Mouse (Mus musculus) induced T-regulatory cell, adult 2 months (primary cell): ENCODE data around the gene Nmnat3.
A peak's percentile ranks its signal among the peaks of the same experiment; 100 is the strongest.

Source experiments
- DNase-seq: peaks from one replicate; pipeline ENCODE4 v3.0.0-alpha.2; 2012; ENCODE audit warnings: low read depth

Gene Nmnat3

DNA sequence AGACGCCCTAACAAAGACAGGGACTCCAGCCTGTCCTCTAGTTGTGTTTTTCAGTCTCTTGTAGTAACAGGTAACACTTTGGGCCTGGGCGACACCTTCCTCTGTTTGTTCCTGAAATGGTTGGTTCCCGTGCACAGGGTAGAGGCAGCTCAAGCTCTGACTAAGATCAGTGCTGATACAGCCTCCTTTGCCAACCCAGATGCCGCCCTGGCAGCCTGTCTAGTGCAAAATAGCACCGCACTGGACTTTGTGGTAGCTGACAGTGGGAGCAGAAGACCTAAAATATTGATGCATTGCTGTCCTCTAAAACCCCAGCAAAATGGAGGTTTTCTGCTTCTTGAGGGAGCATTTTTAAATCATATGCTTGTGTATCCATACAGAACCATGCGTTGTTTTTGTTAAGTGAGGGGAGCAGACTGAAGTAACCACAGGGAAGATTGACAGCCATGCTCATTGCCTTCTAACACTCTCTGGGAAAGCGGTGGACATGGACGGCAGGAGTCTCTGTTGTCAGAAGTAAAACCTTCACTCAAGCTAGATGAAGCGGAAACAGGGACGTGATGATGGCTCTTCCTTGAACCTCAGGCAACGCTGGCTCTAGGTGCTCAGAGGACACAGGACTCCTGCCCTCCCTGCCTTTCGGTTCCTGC, 24.2 kb downstream of the Nmnat3 start:
- DNase-seq: no peak

DNA sequence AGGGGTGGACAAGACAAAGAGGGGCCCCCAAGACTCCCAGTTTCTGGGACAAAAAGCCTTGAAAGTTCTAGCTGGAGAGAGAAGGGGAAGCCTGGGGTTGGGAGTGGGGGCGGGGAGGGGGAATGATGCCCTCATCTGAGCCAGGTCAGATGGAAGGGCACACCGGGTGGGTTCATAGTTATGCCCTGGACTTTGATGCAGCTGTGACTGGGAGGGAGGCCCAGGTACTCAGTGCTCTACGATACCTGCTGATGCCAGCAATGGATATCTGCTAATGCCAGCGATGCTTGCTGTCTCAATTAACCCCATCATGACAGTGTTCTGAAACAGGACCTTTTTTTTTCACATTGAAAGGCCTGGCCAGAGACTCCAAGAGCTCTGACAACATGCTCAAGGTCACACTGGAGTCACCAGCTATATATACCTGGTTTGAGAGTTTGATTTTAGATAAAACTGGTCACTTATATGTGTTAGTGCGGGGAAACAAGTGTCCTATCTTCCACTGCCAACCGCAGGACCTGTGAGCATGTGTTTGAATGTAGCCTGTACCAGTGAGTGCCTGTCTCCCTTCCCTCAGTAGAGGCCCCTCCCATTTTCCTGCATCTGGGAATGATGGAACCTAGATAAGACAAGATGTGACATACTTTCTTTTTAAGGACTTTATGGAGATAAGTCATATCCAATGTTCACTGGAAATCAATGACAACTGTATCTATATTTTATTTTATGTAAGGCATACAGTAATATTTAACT, 25.6 kb downstream of the Nmnat3 start:
- no peak for DNase-seq

DNA sequence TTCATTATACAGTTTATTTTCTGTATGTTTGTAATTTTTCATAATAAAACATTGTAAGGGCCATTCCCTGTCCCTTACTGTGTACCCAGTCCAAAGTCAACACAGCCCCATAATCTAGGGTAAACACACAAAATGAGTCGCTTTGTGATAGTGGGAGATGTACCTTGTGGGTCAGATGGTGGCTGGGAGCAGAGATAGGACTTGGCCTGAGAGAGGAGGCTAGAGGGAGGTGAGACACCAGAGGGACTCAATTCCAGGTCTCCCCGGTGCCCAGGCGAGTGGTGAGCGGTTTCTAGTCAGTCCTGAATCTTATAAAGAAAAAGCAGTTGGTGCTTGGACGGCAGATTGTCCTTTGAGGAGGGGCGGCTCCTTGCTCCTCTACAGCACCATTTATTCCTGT, 26.4 kb downstream of the Nmnat3 start:
- DNase-seq: no peak

DNA sequence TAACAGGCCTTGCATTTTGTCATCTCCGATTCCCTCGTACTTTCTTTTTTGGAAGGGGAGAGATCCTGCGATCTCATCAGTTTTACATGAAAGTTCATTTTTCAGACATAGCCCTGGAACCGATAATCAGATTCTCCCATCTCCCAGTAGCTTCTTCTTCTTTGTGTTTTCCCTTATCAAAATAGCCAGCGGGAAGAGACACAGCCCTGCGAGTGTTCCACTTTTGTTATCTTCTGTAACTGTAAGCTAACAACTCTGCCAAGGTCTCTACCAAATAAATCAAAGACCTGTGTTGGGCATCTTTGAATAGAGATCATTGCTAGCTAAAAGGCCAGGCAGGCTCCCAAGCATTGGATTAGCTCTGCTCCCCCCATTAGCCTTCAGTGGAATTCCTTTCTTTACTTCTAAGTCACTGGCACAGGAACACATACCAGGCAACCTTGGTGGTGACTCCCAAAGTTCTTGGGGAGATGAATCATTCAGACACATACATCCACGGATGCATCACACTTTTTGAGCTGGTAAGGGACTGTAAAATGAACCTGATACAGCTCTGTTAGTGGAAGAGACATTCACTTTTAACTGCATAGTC, 26.9 kb downstream of the Nmnat3 start:
- DNase-seq: no peak

DNA sequence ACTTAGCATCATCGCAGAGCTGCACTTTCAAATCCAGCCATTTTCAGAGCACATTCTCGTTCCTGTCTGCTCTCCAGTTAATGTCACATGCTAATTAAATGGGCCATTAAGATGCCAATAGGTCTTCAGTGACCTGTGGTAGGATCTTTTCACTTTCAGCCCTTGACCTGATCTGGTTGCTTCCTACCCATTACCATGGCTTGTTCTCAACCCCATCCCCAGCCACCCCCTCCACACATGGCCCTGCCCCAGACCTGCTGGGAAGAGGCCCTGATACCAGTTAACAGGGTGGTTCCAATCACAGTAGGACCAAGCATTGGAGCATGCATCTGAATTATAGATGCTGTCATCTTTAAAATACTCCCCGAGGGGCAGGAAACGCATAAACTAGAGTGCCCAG, 30.7 kb downstream of the Nmnat3 start:
- no peak for DNase-seq

DNA sequence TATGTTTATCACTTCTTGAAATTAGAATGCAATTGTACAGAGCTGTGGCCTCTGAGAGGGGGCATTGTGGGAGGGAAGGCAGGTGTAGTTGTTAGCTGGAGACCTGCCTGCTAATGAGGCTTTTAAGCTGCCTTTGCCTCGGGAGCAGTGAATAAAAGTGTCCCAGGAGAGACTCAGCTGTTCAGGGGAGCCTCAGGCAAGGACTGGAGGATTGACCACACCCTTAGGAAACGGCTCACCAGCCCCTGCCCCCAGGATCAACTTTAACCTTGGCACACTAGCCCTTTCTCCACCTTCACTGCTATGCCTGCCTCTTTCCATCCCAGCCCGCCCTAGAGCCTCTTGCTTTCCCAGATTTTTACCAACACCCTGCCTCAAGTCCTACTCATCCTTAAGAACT, 31.6 kb downstream of the Nmnat3 start:
- DNase-seq: no peak

DNA sequence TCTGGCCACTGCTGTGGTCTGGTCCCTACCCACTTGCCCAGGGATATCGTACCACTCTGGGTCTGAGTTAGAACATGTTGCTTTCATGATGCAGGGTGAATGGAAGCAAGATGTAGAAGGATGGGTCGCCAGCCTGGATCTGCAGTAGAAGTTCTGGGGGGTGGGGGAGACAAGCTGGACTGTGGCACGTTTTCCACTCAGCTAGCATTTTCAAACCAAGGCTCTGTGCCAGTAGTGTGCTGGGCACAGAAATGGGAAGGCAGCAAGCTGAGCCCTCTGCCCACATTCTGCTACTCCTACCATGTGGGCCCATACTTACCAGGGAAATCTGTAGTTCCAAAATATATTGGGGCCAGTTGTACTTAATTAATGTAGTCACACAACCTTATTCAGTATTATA, 33.5 kb downstream of the Nmnat3 start:
- DNase-seq: no peak

DNA sequence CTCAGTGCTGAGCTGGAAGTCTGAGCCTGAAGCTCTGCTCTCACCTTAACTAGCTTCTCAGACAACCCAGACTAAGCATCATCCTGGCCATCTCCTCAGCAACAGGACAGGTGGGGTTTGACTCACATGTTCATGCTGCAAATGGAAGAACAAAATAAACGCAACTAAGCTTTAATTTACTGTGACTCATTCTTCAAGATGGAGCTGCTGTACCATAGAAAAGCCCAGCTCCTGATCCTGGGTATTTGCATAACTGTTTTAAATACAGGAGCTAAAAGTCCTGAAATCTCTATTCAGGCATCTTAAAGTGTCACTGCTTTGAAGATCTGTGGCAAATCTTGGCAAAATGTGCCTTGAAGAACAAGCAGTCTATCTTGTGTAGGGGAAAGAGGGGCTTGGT, 38.9 kb downstream of the Nmnat3 start:
- DNase-seq: no peak

DNA sequence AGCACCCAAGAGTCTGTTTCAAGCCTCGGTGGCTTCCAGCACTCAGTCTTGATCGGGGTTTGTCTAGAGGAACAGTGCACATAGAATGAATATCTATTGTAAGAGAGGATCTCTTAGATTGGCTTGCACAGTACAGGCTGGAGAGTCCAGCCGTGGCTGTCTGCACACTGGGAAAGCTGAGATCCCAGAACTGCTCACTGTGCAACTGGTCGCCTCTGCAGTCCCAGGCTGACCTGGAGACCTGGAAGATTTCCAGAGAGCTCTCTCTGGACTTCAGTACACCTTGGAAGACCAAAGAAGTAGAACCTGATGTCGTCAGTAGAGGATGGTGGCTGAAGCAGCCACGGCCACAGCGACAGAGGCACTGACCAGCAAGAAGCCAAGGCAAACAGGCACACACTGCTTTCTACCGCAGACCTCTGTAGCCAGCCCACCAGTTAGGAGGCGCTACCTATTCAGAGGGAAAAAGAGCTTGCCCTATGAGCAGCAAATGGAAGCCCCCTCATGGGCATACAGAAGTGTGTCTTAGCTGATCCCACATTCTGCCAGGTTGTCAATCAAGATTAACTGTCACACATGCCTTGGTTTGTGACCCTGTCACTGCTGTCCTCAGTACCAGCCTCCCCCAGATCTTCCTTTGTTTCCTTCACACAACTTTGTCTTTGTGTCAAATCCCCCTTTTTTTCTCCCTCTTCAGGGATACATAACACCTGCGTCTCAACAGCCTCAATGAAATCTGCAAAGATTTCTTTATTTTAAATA, 41.4 kb downstream of the Nmnat3 start:
- DNase-seq: no peak

DNA sequence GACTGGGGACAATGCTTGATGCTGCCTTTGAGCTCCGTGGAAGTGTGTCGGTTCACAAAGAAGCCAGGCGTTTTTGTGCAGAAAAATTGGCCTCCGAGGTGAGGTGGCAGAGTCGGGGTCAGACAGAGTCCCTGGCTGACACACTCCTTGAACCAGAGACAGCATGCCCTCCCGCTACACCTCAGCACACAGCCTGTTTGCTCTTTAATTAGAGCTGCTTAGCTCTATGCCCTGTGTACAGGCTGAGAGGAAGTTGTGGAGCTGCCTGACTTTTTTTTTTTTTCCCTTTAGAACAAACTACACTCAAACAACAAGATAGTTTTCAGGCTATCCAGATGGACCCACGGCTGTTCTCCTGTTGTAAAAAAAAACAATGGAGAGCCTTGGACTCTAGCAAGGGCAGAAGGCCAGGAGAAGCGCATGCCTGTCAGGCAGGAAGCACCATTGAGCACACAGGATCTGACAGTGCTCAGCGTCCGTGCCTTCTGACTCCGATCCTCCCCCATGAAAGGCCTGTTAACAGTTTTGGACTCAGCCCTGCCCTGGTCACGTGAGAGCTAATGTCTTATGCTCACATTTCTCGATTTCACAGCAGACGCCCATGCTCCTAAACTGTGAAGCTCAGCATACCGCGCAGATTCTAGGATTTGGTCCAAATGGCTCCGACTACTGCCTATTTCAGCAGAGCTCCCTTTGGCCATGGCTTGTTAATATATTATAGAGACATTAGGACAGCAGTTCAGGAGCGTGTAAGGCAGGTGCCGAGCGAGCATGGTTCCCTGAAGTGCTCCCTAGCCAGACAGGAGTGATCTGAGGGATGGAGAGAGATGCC, 42.3 kb downstream of the Nmnat3 start:
- no peak for DNase-seq

DNA sequence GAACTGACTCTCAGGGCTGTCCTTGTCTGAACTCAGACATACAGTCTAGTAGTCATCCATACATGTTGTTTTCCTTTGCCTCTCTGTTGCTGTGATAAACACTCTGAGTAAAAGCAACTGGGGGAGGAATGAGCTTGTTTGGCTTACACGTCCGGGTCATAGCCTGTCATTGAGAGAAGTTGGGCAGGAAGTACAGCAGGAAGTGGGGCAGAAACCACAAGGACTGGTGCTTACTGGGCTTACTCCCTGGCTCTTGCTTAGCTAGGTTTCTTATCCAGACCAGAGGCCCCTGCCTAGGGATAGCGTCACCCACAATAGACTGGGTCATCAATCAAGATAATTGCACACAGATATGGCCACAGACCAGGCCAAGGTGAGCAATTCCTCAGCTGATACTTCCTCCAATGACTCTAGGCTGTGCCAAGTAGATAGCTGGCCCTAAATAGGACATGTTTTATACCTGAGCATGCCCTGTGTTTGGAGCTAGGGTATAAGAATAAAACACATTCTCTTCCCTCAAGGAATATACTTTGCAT, 46.1 kb downstream of the Nmnat3 start:
- peak; percentile 72 for DNase-seq

DNA sequence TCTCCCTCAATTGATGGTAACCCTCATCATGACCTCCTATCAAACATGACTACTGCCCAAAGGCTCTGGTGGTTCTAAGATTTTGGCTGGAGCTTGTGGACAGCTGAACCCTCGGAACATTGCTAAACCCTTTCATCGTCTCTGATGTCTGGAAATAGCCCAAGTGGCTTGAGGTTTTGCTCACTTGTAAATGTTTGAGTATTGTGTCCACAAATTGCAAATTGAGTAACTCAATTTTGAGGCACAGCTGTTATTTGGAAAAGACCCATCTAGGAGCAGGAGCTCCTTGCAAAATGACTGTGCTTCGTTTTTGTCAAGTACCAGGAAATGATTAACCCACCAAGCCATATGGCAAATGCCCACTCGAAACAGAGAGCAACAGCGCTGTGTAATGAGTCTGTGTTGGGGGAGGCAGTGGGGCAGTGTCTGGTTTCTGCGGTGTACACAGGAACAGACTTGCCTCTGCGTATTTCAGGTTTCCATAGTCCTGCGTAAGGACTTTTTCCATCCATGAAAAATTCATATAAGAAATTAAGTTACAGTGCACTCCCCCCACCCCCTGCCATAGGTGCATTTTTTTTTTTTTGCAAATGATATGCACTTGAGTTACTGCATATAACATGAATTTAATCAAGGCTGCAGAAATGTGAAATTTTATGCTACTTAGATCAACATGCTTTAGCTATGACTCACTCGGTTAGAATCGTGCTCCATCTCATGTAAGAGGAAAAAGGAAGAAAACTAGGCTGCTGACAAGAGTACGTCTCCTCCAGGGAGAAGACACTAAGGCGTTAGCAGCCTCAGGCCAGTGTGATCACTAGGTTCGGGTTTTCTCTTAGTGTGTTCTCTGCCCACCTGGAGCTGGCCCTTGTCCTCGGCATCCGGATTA, 50.9 kb downstream of the Nmnat3 start:
- DNase-seq: no peak

DNA sequence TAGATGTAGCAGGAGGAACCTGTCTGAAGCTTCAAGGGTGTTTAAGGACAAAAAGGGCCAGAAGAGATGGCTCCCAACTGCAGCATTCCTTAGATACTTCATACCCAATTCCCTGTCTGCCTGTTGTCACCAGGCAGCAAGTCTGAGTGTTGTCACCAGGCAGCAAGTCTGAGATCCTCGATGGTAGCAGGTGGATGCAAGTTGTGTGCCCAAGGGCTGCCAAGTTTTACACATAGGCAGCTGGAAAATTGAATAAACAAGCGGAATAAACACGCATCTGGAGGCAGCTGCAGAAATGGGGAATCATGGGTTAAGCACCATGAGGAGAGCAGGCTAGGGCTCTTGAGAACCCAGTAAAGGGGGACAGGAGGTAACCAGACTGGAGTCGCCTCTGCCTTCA, 52.7 kb downstream of the Nmnat3 start:
- no peak for DNase-seq

DNA sequence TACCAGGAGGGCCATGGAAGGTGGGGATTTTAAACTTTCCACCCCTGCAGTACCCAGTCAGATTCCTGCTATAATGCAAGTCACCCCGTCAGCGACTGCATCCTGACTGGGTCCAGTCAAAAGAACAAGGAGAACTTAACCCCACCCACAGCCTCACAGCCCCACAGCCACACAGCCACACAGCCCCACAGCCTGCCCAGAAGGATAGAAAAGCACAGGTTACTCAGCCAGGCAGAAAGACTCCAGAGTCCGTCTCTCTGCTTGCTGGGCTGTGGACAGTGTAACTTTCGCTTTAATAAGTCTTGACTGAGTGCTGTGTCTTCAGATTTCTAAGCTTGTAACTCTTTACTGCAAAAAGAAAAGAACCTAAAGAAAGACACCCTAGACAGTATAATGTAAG, 53.2 kb downstream of the Nmnat3 start:
- no peak for DNase-seq

DNA sequence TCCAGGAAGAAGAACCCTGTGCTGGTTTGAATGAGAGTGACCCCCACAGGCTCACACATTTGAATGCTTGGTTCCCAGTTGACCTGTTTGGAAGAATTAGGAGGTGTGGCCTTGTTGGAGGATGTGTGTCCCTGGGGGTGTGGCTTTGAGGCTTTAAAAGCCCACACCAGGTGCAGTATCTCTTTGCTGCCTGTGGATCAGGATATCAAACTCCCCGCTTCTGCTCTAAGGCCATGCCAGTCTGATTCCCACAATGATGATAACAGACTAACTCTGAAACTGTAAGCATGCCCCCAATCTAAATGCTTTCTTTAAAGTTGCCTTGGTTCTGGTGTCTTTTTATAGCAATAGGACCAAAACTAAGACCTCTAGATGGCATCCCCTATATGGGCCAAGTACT, 58.6 kb downstream of the Nmnat3 start:
- no peak for DNase-seq

DNA sequence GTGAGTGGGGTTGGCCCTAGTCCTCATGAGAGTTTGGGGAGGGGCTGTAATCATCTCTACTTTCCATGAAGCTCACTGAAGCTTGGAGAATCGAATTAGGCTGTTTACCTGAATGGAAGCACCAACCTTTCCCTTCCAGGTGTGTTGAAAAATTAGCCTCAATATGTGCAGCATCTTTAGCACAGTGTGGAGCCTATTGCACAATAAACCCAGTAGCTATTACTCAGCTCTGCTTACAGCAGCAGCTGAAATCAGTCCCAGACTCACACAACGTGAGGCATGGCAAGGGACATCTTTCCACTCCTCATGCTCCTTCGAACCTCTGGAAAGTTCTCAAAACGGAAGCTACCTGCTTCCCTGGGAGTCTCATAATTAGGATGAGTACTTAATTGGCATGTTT, 59.0 kb downstream of the Nmnat3 start:
- no peak for DNase-seq

DNA sequence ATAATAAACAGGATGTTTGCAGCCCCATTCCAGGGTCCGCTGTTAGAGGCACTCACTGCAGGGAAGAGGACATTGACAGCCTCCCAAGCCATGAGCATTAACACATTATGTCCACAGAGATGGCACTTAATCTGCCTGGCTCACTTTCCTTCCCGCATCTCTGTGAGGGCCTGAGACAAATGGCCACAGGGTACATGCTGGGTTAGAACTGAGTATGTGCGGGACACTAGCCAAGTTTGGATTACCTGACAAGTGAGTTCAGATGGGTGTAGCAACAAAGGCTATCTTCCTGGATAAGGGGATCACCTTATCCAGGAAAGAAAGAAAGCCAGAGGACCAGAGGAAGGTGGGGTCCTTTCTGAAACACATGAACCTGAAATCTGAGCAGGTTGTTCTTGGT, 59.8 kb downstream of the Nmnat3 start:
- no peak for DNase-seq

DNA sequence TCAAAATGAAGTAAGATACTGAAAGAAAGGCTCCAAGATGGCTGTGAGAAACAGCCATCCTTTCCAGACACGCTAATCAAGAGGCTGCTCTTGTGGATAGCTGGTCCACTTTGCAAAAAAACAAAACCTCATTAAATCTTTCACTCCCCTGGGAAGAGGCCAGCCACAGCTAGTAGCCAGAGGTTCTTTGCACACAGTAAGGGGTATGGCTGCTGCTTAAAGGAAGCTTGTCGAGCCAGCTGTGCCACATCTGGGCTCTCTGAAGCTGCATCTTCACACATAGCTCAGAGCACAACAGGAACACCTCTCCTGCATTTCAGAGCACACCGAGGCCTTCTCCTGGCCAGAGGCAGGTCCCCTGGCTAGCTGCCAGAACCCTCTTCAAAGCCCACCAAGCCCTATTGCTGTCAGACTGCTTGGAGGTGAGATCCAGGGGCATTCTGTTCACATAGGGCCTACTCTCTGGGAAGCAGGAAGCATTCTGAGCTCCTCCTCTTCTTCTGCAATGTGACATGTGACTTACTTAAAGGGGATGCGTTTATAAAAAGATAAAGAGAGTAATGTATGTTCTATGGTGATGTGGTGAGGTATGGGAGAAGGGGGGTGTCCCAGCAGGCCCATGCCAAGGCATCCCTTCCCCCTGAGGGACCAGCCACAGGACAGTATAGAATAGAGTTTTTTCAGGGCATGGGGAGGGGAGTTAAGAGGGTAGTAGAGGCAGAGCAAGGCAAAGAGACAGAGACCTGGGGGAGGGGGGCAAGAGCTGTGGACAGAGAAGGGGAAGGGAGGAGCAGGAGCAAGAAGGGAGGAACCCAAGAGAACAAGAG, 63.3 kb downstream of the Nmnat3 start:
- DNase-seq: no peak

DNA sequence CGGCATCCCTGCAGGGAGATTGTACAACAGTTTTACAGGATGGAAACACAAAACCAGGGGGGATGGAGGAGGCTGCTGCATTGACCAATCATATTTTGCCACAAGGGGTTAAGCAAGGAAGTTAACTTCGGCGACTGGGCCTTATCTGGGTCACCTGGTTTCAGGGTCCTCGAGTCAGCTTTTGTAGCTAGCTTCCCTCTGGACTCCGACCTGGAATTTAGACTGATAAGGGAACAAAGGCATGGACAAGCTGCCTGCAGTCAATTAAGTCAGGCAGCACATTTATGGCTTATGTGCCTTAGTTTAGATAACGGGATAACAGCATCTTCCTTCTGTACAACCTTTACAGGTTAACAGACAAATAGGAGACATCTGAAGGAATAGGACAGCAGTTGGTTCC, 65.1 kb downstream of the Nmnat3 start:
- no peak for DNase-seq

DNA sequence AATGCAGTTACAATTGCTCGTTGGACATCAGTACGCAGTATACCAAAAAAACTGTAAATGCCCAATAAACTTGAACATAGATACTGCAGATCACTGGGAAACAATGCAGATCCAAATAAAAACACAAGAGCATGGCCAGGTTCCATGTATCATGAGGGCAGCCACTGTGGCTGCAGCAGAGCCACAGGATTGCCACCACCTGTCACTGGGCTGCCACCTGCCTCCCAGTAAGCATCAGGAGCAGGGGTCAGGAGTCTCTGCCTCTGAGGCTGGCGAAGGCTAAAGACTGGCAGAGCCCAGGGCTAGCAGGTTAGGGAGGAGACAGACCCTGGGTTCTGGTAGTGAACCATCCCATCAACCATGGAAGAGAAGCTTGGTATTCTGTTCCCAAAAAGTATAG, 67.7 kb downstream of the Nmnat3 start:
- no peak for DNase-seq
